In the genomic region with DNA sequence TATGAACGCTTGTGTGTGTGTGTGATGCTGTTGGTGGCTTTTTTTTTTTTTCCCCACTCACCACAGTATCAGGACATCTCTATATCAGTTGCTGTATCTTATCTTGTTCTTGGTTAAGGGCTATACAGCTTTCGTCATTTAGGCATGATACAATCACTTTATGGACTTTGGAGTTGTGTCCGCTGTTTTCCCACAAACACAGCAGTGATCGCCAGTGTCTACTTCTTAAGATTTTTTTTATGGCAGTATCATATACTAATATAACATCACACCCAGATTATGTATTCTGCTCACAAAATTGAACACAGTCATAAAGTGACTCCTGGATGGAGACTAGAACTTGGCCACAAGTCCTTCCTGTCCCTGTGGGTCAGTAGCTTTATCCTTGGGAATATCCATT, we compare ENCODE assay signal across 27 mouse cellular contexts. TPM values are rescaled to one million over a fixed set of nuclear protein-coding genes. Genes with fewer than 3 reads are reported as not detected.
DNase-seq lines count a peak whose midpoint lies in the region; ATAC-seq and TF ChIP-seq lines count a peak whose summit lies in the region.
"Had no signal": no experiment of that assay in that cellular context is flagged by ENCODE, and none has a peak within 500 bp of the region (broad histone marks: within the 10 kb centered on the region; RNA-seq: fewer than 3 reads in every experiment).

No protein-coding gene starts in this region.

- TF ChIP-seq POLR2A in liver, adult 2 months (IDR thresholded peaks at IDR 0.05; ENCODE audit: extremely low read depth, insufficient read depth, low read length): no peak

- no peaks in the 10 kb centered on the region for H3K4me1 ChIP-seq in liver, adult 2 months (ENCODE audit: control insufficient read depth, insufficient read depth, low read length)
- no peaks in the 10 kb centered on the region for H3K4me1 ChIP-seq in liver, postnatal 0 days (ENCODE audit: insufficient read depth)
- H3K4me1 ChIP-seq in intestine, postnatal 0 days (replicated peaks; ENCODE audit: control insufficient read depth, insufficient read depth, low read length): no peaks in the 10 kb centered on the region
- H3K4me1 ChIP-seq: embryonic facial prominence, embryonic 10.5 days; embryonic facial prominence, embryonic 12.5 days; forebrain, embryonic 13.5 days; forebrain, embryonic 15.5 days had no signal

- no peak for ATAC-seq in liver, postnatal 0 days
- ATAC-seq in intestine, postnatal 0 days: peak; percentile 61
- ATAC-seq: activated CD4-positive, CD25-positive, alpha-beta regulatory T cell, adult 4 months; CD4-positive, CD25-positive, alpha-beta regulatory T cell, adult 4 months; forebrain, embryonic 13.5 days; forebrain, embryonic 15.5 days; Patski had no signal

- no peak overlapping the region for H3K4me3 ChIP-seq in liver, adult 2 months (ENCODE audit: insufficient read depth, low read depth, low read length)
- no peak overlapping the region for H3K4me3 ChIP-seq in liver, postnatal 0 days (ENCODE audit: low read depth, low read length)
- no peak overlapping the region for H3K4me3 ChIP-seq in intestine, postnatal 0 days (ENCODE audit: low read depth, low read length)
- H3K4me3 ChIP-seq: embryonic facial prominence, embryonic 10.5 days; embryonic facial prominence, embryonic 12.5 days; forebrain, embryonic 13.5 days; forebrain, embryonic 15.5 days had no signal

- no peak overlapping the region for H3K4me2 ChIP-seq in liver, postnatal 0 days (ENCODE audit: low read depth, low read length)
- no peak overlapping the region for H3K4me2 ChIP-seq in intestine, postnatal 0 days (replicated peaks; ENCODE audit: low read depth)
- H3K4me2 ChIP-seq: embryonic facial prominence, embryonic 12.5 days; forebrain, embryonic 13.5 days; forebrain, embryonic 15.5 days had no signal

- WGBS in liver, adult 2 months: 60% methylated on average over 4 of the region's 4 CpGs
- 76% methylated on average over 4 of the region's 4 CpGs for WGBS in liver, postnatal 0 days (ENCODE audit: insufficient replicate concordance)
- WGBS in intestine, postnatal 0 days: 48% methylated on average over 4 of the region's 4 CpGs

- DNase-seq in liver, adult 2 months (ENCODE audit: extremely low read depth, low read depth, low spot score): peak; percentile 25
- no peak for DNase-seq in liver, postnatal 0 days
- no peak for DNase-seq in testis, postnatal 14 days (ENCODE audit: low spot score)
- DNase-seq in retina, postnatal 1 day: no peak
- DNase-seq: adrenal gland, adult 8-10 months; adrenal gland, postnatal 14 days; adrenal gland, postnatal 36 days; B cell, adult 2 months; cerebellum, adult 11-12 months; cerebellum, adult 2 months; cerebellum, adult 9-10 months; cerebellum, postnatal 10 days; cerebellum, postnatal 25 days had no signal

- no peak for TF ChIP-seq CTCF in liver, adult 2 months (IDR thresholded peaks at IDR 0.05; ENCODE audit: low read depth, low read length)
- no peak for TF ChIP-seq CTCF in liver, postnatal 0 days (IDR thresholded peaks at IDR 0.05; ENCODE audit: low read depth)
- no peak for TF ChIP-seq CTCF in intestine, postnatal 0 days (IDR thresholded peaks at IDR 0.05; ENCODE audit: low read depth)

- no peak overlapping the region for H3K9ac ChIP-seq in liver, adult 2 months (ENCODE audit: low read depth, low read length)
- no peak overlapping the region for H3K9ac ChIP-seq in liver, postnatal 0 days (replicated peaks)
- no peak overlapping the region for H3K9ac ChIP-seq in intestine, postnatal 0 days (ENCODE audit: low read depth, low read length)
- H3K9ac ChIP-seq: embryonic facial prominence, embryonic 12.5 days; forebrain, embryonic 13.5 days; forebrain, embryonic 15.5 days had no signal

- H3K27me3 ChIP-seq in liver, adult 2 months (ENCODE audit: control insufficient read depth, insufficient read depth, low read length): no peaks in the 10 kb centered on the region
- H3K27me3 ChIP-seq in liver, postnatal 0 days (ENCODE audit: insufficient read depth, low read length): no peaks in the 10 kb centered on the region
- no peaks in the 10 kb centered on the region for H3K27me3 ChIP-seq in intestine, postnatal 0 days (replicated peaks; ENCODE audit: control insufficient read depth, insufficient read depth, low read length)
- H3K27me3 ChIP-seq: CH12.LX; forebrain, embryonic 13.5 days; forebrain, embryonic 15.5 days had no signal

- H3K27ac ChIP-seq in liver, adult 2 months (replicated peaks; ENCODE audit: insufficient read depth, low read depth, low read length): no peak overlapping the region
- H3K27ac ChIP-seq in liver, postnatal 0 days (ENCODE audit: low read depth): no peak overlapping the region
- H3K27ac ChIP-seq in intestine, postnatal 0 days (ENCODE audit: low read depth, low read length): no peak overlapping the region
- H3K27ac ChIP-seq: embryonic facial prominence, embryonic 10.5 days; embryonic facial prominence, embryonic 12.5 days; forebrain, embryonic 13.5 days; forebrain, embryonic 15.5 days had no signal

- H3K79me2 ChIP-seq in liver, adult 2 months (ENCODE audit: control insufficient read depth, insufficient read depth, low read length): no peaks in the 10 kb centered on the region

- H3K36me3 ChIP-seq in liver, adult 2 months (ENCODE audit: control insufficient read depth, insufficient read depth, low read length): no peaks in the 10 kb centered on the region
- no peaks in the 10 kb centered on the region for H3K36me3 ChIP-seq in liver, postnatal 0 days (replicated peaks; ENCODE audit: insufficient read depth, low read length)
- H3K36me3 ChIP-seq in intestine, postnatal 0 days (ENCODE audit: control insufficient read depth, insufficient read depth): no peaks in the 10 kb centered on the region
- H3K36me3 ChIP-seq: embryonic facial prominence, embryonic 10.5 days; embryonic facial prominence, embryonic 12.5 days; forebrain, embryonic 15.5 days; G1E had no signal

- TF ChIP-seq EP300 in liver, postnatal 0 days (IDR thresholded peaks at IDR 0.05; ENCODE audit: low read depth): no peak

- no peaks in the 10 kb centered on the region for H3K9me3 ChIP-seq in liver, postnatal 0 days (ENCODE audit: low read length)
- H3K9me3 ChIP-seq in intestine, postnatal 0 days (ENCODE audit: control insufficient read depth): no peaks in the 10 kb centered on the region
- H3K9me3 ChIP-seq: embryonic facial prominence, embryonic 10.5 days; embryonic facial prominence, embryonic 12.5 days; forebrain, embryonic 13.5 days; forebrain, embryonic 15.5 days; G1E had no signal

RNA-seq across cellular contexts. Expression of a gene that starts 11.0 kb away (rescaled TPM):
- 0.09 and 0.13 TPM in 2 replicates for total RNA-seq in liver, adult 2 months (2014; rRNA removed)
- polyA plus RNA-seq in liver, adult 2 months (2012; rRNA removed): 0.58 and 0.83 TPM in 2 replicates
- polyA plus RNA-seq in liver, postnatal 0 days (2015; fragmentation: Nextera tagmentation; extraction: Ambion mirVana): 4.3 and 8.8 TPM in 2 replicates
- polyA plus RNA-seq in intestine, postnatal 0 days (2015; fragmentation: Nextera tagmentation; extraction: Ambion mirVana): 4.7 and 5.3 TPM in 2 replicates
- total RNA-seq: CH12.LX, G1E had no signal
- polyA plus RNA-seq: CD4-positive, CD25-positive, alpha-beta regulatory T cell, adult 4 months; cerebellum, adult 2 months; cortical plate, adult 2 months; embryonic facial prominence, embryonic 10.5 days; embryonic facial prominence, embryonic 12.5 days; forebrain, embryonic 11.5 days; forebrain, embryonic 13.5 days; G1E; Patski had no signal

RNA-seq across cellular contexts. Expression of a gene that starts 17.2 kb away (rescaled TPM):
- 2,479 and 2,762 TPM in 2 replicates for total RNA-seq in liver, adult 2 months (2014; rRNA removed)
- 5,105 and 5,134 TPM in 2 replicates for polyA plus RNA-seq in liver, adult 2 months (2012; rRNA removed)
- polyA plus RNA-seq in liver, postnatal 0 days (2015; fragmentation: Nextera tagmentation; extraction: Ambion mirVana): 7,568 and 8,084 TPM in 2 replicates
- polyA plus RNA-seq in intestine, postnatal 0 days (2015; fragmentation: Nextera tagmentation; extraction: Ambion mirVana): 15.7 and 16.8 TPM in 2 replicates
- total RNA-seq: G1E had no signal
- polyA plus RNA-seq: activated CD4-positive, CD25-positive, alpha-beta regulatory T cell, adult 4 months; CD4-positive, CD25-positive, alpha-beta regulatory T cell, adult 4 months; G1E had no signal

RNA-seq across cellular contexts. Expression of a gene that starts 24.7 kb away (rescaled TPM):
- total RNA-seq in liver, adult 2 months (2014; rRNA removed): 1.0 and 2.1 TPM in 2 replicates
- 0.09 TPM in 1 of 2 replicates, not detected in the other for polyA plus RNA-seq in liver, adult 2 months (2012; rRNA removed)
- polyA plus RNA-seq in liver, postnatal 0 days (2015; fragmentation: Nextera tagmentation; extraction: Ambion mirVana): 24.7 and 28.2 TPM in 2 replicates
- 0.25 and 0.60 TPM in 2 replicates for polyA plus RNA-seq in intestine, postnatal 0 days (2015; fragmentation: Nextera tagmentation; extraction: Ambion mirVana)
- total RNA-seq: adrenal gland, adult 18-20 months; adrenal gland, adult 8-10 months; adrenal gland, postnatal 36 days; CH12.LX; G1E had no signal
- polyA plus RNA-seq: activated CD4-positive, CD25-positive, alpha-beta regulatory T cell, adult 4 months; CD4-positive, CD25-positive, alpha-beta regulatory T cell, adult 4 months; embryonic facial prominence, embryonic 10.5 days; embryonic facial prominence, embryonic 12.5 days; embryonic facial prominence, embryonic 14.5 days; forebrain, embryonic 11.5 days; forebrain, embryonic 13.5 days; G1E; Patski had no signal

RNA-seq across cellular contexts. Expression of a gene that starts 53.1 kb away (rescaled TPM):
- 0.18 and 0.60 TPM in 2 replicates for total RNA-seq in liver, adult 2 months (2014; rRNA removed)
- 0.05 TPM in 1 of 2 replicates, not detected in the other for polyA plus RNA-seq in liver, adult 2 months (2012; rRNA removed)
- 3.0 and 3.3 TPM in 2 replicates for polyA plus RNA-seq in liver, postnatal 0 days (2015; fragmentation: Nextera tagmentation; extraction: Ambion mirVana)
- polyA plus RNA-seq in intestine, postnatal 0 days (2015; fragmentation: Nextera tagmentation; extraction: Ambion mirVana): 7.1 and 8.2 TPM in 2 replicates

Comparison
In these comparisons a context has a peak if more than half of its experiments do, and no peak if none do; other contexts are left out.
1. RNA of a gene that starts 24.7 kb away (polyA plus RNA-seq): 24.7 to 28.2 TPM in liver, postnatal 0 days; 0.25 to 0.60 TPM in intestine, postnatal 0 days and 0.09 TPM in liver, adult 2 months; every median in the first group is over 10 times any median in the second.
2. RNA of a gene that starts 17.2 kb away (polyA plus RNA-seq): 7,568 to 8,084 TPM in liver, postnatal 0 days and 5,105 to 5,134 TPM in liver, adult 2 months; 15.7 to 16.8 TPM in intestine, postnatal 0 days; every median in the first group is over 100 times any median in the second.